Mouse (Mus musculus): Measurements from ENCODE around the gene Ddx49. TPM values are rescaled to one million over a fixed set of nuclear protein-coding genes. Genes with fewer than 3 reads are reported as not detected.

Ddx49 gene
- polyA plus RNA-seq, 1 experiment from 2014 or later: 41.0 TPM

GRCm38 (mm10) chr8:70332070-70332877, 30.0 kb upstream of the Ddx49 start:
- Histone ChIP-seq H3K4me3 (replicated peaks; ENCODE audit: low read depth, low read length) (no peak overlapping the region), H3K27ac (no peak overlapping the region), H3K9ac (ENCODE audit: low read depth, low read length) (no peak overlapping the region), H3K27me3 (ENCODE audit: insufficient read depth, low read length) (no peaks in the 10 kb centered on the region), H3K36me3 (ENCODE audit: insufficient read depth, low read length) (peaks cover 51% of the 10 kb centered on the region), H3K9me3 (replicated peaks; ENCODE audit: low read length) (no peaks in the 10 kb centered on the region), H3K4me2 (ENCODE audit: low read length) (0 out of 2 replicates have a peak overlapping the region, but pooled peaks have one; percentile 5), H3K4me1 (replicated peaks; ENCODE audit: insufficient read depth, low read length) (peaks cover 10% of the 10 kb centered on the region; the same call in 1 of the 2 replicates)
- 0 out of 2 replicates have a peak, but pooled peaks have one; percentile 38 for ATAC-seq (replicated peaks; ENCODE audit: low FRiP score, low read depth)
- peak; percentile 90 for TF ChIP-seq CTCF (IDR thresholded peaks at IDR 0.05; ENCODE audit: low read depth)
- peak; percentile 84 for DNase-seq (ENCODE audit: low spot score)
- WGBS: 29% methylated on average over 41 of the region's 41 CpGs

DNA sequence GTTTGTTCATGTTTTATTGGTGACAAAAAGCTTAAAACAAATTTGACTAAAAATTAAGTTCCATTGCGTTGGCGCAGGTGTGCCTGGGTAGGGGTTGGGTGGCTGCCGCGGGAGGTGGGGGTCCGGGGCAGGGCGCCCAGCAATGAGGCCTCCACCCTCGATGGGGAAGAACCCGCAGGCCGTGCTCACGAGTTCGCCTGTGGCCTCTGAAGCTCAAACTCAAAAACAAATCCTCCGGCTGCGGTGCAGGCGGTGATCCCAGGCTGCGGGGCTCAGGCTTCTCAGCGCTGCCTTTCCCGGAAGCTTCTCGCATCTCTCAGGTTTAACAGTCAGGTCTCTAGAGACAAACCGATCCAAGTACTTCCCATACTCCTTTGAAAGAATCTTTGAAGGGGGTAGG, 29.2 kb upstream of the Ddx49 start:
- TF ChIP-seq CTCF (IDR thresholded peaks at IDR 0.05; ENCODE audit: low read depth): no peak
- DNase-seq (ENCODE audit: low spot score): no peak
- no peaks in the 10 kb centered on the region for H3K27me3 ChIP-seq (ENCODE audit: insufficient read depth, low read length)

GRCm38 (mm10) chr8:70330741-70331364, 28.6 kb upstream of the Ddx49 start:
- no peaks in the 10 kb centered on the region for H3K9me3 ChIP-seq (replicated peaks; ENCODE audit: low read length)
- no peak overlapping the region for H3K27ac ChIP-seq
- H3K4me3 ChIP-seq (replicated peaks; ENCODE audit: low read depth, low read length): peak overlapping the region; percentile 16
- H3K4me1 ChIP-seq (replicated peaks; ENCODE audit: insufficient read depth, low read length): peaks cover 10% of the 10 kb centered on the region; the same call in 1 of the 2 replicates
- no peaks in the 10 kb centered on the region for H3K27me3 ChIP-seq (ENCODE audit: insufficient read depth, low read length)
- H3K4me2 ChIP-seq (ENCODE audit: low read length): peak overlapping the region; percentile 47
- H3K9ac ChIP-seq (ENCODE audit: low read depth, low read length): peak overlapping the region; percentile 28; the same call in 1 of the 2 replicates
- peaks cover 38% of the 10 kb centered on the region for H3K36me3 ChIP-seq (ENCODE audit: insufficient read depth, low read length)
- DNase-seq (ENCODE audit: low spot score) (peak; percentile 83), ATAC-seq (replicated peaks; ENCODE audit: low FRiP score, low read depth) (peak; percentile 81)
- 46% methylated on average over 44 of the region's 53 CpGs for WGBS
- TF ChIP-seq CTCF (IDR thresholded peaks at IDR 0.05; ENCODE audit: low read depth): peak; percentile 60

More for the DNA sequence above, 29.2 kb upstream of the Ddx49 start:
- H3K4me3 ChIP-seq (replicated peaks; ENCODE audit: low read depth, low read length): no peak overlapping the region
- no peak overlapping the region for H3K27ac ChIP-seq
- no peak overlapping the region for H3K9ac ChIP-seq (ENCODE audit: low read depth, low read length)
- peaks cover 44% of the 10 kb centered on the region for H3K36me3 ChIP-seq (ENCODE audit: insufficient read depth, low read length)
- 84% methylated on average over 19 of the region's 19 CpGs for WGBS
- ATAC-seq (replicated peaks; ENCODE audit: low FRiP score, low read depth): no peak
- H3K4me1 ChIP-seq (replicated peaks; ENCODE audit: insufficient read depth, low read length): peaks cover 10% of the 10 kb centered on the region; the same call in 1 of the 2 replicates
- no peak overlapping the region for H3K4me2 ChIP-seq (ENCODE audit: low read length)
- no peaks in the 10 kb centered on the region for H3K9me3 ChIP-seq (replicated peaks; ENCODE audit: low read length)

DNA sequence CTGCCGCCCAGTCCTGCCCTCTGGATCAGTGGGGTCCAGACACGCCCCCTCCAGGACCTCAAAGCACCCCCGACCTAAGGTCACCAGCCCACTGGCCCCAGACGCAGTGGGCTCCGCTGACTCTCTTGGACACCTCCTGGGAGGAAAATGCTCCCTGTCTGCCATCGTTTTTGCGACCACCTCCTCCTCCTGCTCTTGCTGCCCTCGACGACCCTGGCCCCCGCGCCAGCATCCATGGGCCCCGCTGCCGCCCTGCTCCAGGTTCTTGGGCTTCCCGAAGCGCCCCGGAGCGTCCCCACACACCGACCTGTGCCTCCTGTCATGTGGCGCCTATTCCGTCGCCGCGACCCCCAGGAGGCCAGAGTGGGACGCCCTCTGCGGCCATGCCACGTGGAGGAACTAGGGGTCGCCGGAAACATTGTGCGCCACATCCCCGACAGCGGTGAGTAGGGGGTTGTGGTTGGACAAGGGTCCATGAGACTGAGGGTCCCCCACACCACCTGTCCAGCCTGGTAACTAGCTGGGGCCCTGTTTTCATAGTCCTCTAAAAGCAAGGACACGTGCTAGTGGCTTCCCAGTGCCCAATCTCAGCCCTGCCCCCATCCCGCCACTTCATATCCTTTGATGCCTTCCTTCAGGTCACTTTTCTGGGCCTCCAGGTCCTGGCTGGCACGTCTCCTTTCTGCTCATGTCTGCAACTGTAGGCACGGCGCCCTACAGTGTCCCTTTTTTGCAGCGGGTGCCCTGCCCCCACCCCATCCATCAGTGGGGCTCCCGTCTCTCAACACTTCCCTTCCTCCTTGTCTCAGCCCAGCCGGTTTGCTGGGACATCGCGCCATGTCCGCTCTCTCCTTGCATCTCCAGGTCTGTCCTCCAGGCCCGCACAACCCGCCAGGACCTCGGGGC, 27.8 kb upstream of the Ddx49 start:
- no peak overlapping the region for H3K27ac ChIP-seq
- peak overlapping the region; percentile 16 for H3K4me3 ChIP-seq (replicated peaks; ENCODE audit: low read depth, low read length)
- H3K9ac ChIP-seq (ENCODE audit: low read depth, low read length): peak overlapping the region; percentile 28; the same call in 1 of the 2 replicates
- DNase-seq (ENCODE audit: low spot score) (peak; percentile 32), ATAC-seq (replicated peaks; ENCODE audit: low FRiP score, low read depth) (peak; percentile 15)
- WGBS: 11% methylated on average over 45 of the region's 45 CpGs
- H3K9me3 ChIP-seq (replicated peaks; ENCODE audit: low read length): no peaks in the 10 kb centered on the region
- peaks cover 30% of the 10 kb centered on the region for H3K36me3 ChIP-seq (ENCODE audit: insufficient read depth, low read length)
- TF ChIP-seq CTCF (IDR thresholded peaks at IDR 0.05; ENCODE audit: low read depth): no peak
- H3K4me2 ChIP-seq (ENCODE audit: low read length): peak overlapping the region; percentile 47
- no peaks in the 10 kb centered on the region for H3K27me3 ChIP-seq (ENCODE audit: insufficient read depth, low read length)
- H3K4me1 ChIP-seq (replicated peaks; ENCODE audit: insufficient read depth, low read length): peaks cover 10% of the 10 kb centered on the region; the same call in 1 of the 2 replicates

- peak; percentile 45 for DNase-seq (ENCODE audit: low spot score)
Observed at GRCm38 (mm10) chr8:70329124-70329834, 27.0 kb upstream of the Ddx49 start, which contains the start of gene Gdf1. Gene Gdf1 (plus strand): TSS chr8:70329817.

More at GRCm38 (mm10) chr8:70329124-70329834, 27.0 kb upstream of the Ddx49 start, which contains the start of gene Gdf1:
- Histone ChIP-seq H3K36me3 (ENCODE audit: insufficient read depth, low read length) (peaks cover 23% of the 10 kb centered on the region), H3K4me2 (ENCODE audit: low read length) (peak within 1 kb of the TSS; percentile 47), H3K4me1 (replicated peaks; ENCODE audit: insufficient read depth, low read length) (peaks cover 10% of the 10 kb centered on the region; the same call in 1 of the 2 replicates), H3K4me3 (replicated peaks; ENCODE audit: low read depth, low read length) (peak within 1 kb of the TSS; percentile 16), H3K27ac (no peak within 1 kb of the TSS), H3K9me3 (replicated peaks; ENCODE audit: low read length) (no peaks in the 10 kb centered on the region), H3K9ac (ENCODE audit: low read depth, low read length) (peak within 1 kb of the TSS; percentile 28; the same call in 1 of the 2 replicates), H3K27me3 (ENCODE audit: insufficient read depth, low read length) (no peaks in the 10 kb centered on the region)
- no peak for TF ChIP-seq CTCF (IDR thresholded peaks at IDR 0.05; ENCODE audit: low read depth)
- WGBS: 31% methylated on average over 14 of the region's 14 CpGs
- peak; percentile 33 for ATAC-seq (replicated peaks; ENCODE audit: low FRiP score, low read depth)

Data from kidney, postnatal 0 days (tissue).